Mouse (Mus musculus) heart, embryonic 15.5 days (tissue): ENCODE measurements around the gene Col18a1. TPM values are rescaled to one million over a fixed set of nuclear protein-coding genes. Genes with fewer than 3 reads are reported as not detected.

Experiments used
- ATAC-seq: fragments of 200-750 bp; cut with Nextera tagmentation; replicated peaks from 2 replicates; pipeline ENCODE4 v1.8.0; 2017; ENCODE audit warnings: low read depth, moderate TSS enrichment; ENCODE audit not compliant: insufficient number of reproducible peaks, insufficient read depth, low FRiP score
- H3K27ac ChIP-seq: fragments of 300-500 bp; sonication (generic); 2 replicates; pipeline ENCODE4 v1.5.1; 2015; ENCODE audit warnings: mild to moderate bottlenecking, inconsistent platforms
- H3K27me3 ChIP-seq: fragments of 300-500 bp; sonication (generic); 2 replicates; pipeline ENCODE4 v1.6.1; 2015; ENCODE audit warnings: inconsistent platforms
- H3K36me3 ChIP-seq: fragments of 300-500 bp; sonication (generic); 2 replicates; pipeline ENCODE4 v1.6.1; 2015; ENCODE audit warnings: mild to moderate bottlenecking, inconsistent platforms
- H3K4me1 ChIP-seq: fragments of 300-500 bp; sonication (generic); replicated peaks from 2 replicates; pipeline ENCODE4 v1.6.1; 2015; ENCODE audit warnings: inconsistent platforms
- H3K4me2 ChIP-seq: fragments of 300-500 bp; sonication (generic); 2 replicates; pipeline ENCODE4 v1.6.1; 2015; ENCODE audit warnings: inconsistent platforms, mild to moderate bottlenecking, moderate library complexity
- H3K4me3 ChIP-seq: fragments of 300-500 bp; sonication (generic); 2 replicates; pipeline ENCODE4 v1.5.1; 2015; ENCODE audit warnings: mild to moderate bottlenecking, inconsistent platforms
- H3K9ac ChIP-seq: fragments of 300-500 bp; sonication (generic); 2 replicates; pipeline ENCODE4 v1.6.1; 2015; ENCODE audit warnings: mild to moderate bottlenecking, inconsistent platforms
- H3K9me3 ChIP-seq: fragments of 300-500 bp; sonication (generic); replicated peaks from 2 replicates; pipeline ENCODE4 v1.6.1; 2016; ENCODE audit warnings: inconsistent platforms
- WGBS: fragments of 180-500 bp; shearing (Covaris S2); methylation state at CpG from one replicate; pipeline ENCODE4 v1.1.7; 2015; ENCODE audit warnings: mixed read lengths; 5-methylcytosine and 5-hydroxymethylcytosine counted together
- polyA plus RNA-seq: library from polyadenylated mRNA; unstranded; fragments of >200 nt; fragmentation: Nextera tagmentation; extraction: Ambion mirVana; gene quantifications from 2 replicates; pipeline ENCODE4 v1.2.1, GENCODE M21; 2015

The Col18a1 gene
- polyA plus RNA-seq, 1 experiment from 2014 or later = 108 TPM

DNA sequence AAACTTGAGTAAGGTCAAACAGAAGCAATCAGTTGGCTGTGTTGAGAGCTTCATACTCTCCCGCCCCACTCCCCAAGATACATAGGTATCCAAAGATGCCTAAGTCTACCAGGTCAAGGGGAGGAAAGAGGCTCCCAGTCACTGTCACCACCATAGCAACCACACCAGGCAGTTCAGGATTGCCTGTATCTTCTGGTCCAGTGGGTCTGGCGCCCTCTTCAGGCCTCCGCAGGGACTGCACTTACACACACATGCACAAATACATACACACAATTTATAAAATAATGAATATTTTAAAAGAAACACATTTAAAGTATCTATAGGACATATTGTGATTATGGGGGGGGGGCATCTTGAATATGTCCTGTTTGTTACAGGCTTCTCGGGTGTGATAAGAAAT is 45.8 kb downstream of the Col18a1 start:
- no peaks in the 10 kb centered on the region for H3K36me3 ChIP-seq
- peaks cover 33% of the 10 kb centered on the region for H3K4me1 ChIP-seq
- H3K27ac ChIP-seq = no peak overlapping the region
- H3K4me2 ChIP-seq = no peak overlapping the region
- no peak overlapping the region for H3K4me3 ChIP-seq
- no peak for ATAC-seq
- no peaks in the 10 kb centered on the region for H3K9me3 ChIP-seq
- H3K27me3 ChIP-seq = no peaks in the 10 kb centered on the region
- H3K9ac ChIP-seq = no peak overlapping the region
- WGBS = 76% methylated on average over 4 of the region's 4 CpGs

GRCm38 (mm10) chr10:77119437-77119836 is 46.9 kb downstream of the Col18a1 start:
- Histone ChIP-seq H3K4me2 (no peak overlapping the region), H3K4me3 (no peak overlapping the region), H3K27me3 (no peaks in the 10 kb centered on the region), H3K27ac (no peak overlapping the region), H3K9ac (no peak overlapping the region), H3K9me3 (no peaks in the 10 kb centered on the region), H3K36me3 (no peaks in the 10 kb centered on the region), H3K4me1 (peaks cover 32% of the 10 kb centered on the region)
- 83% methylated on average over 11 of the region's 11 CpGs for WGBS
- ATAC-seq = no peak

GRCm38 (mm10) chr10:77118361-77118760 is 48.0 kb downstream of the Col18a1 start:
- no peak overlapping the region for H3K4me3 ChIP-seq
- no peaks in the 10 kb centered on the region for H3K27me3 ChIP-seq
- no peaks in the 10 kb centered on the region for H3K9me3 ChIP-seq
- no peak overlapping the region for H3K4me2 ChIP-seq
- H3K27ac ChIP-seq = no peak overlapping the region
- H3K36me3 ChIP-seq = no peaks in the 10 kb centered on the region
- no peak overlapping the region for H3K9ac ChIP-seq
- no peak for ATAC-seq
- peaks cover 39% of the 10 kb centered on the region for H3K4me1 ChIP-seq
- 77% methylated on average over 1 of the region's 1 CpGs for WGBS

- Histone ChIP-seq H3K4me2 (no peak overlapping the region), H3K4me3 (no peak overlapping the region), H3K27ac (peak overlapping the region; percentile 28), H3K9me3 (no peaks in the 10 kb centered on the region), H3K27me3 (no peaks in the 10 kb centered on the region), H3K36me3 (no peaks in the 10 kb centered on the region), H3K9ac (no peak overlapping the region), H3K4me1 (peaks cover 51% of the 10 kb centered on the region)
- 0 out of 2 replicates have a peak, but pooled peaks have one; percentile 15 for ATAC-seq
- 42% methylated on average over 4 of the region's 4 CpGs for WGBS
These were observed 49.6 kb downstream of the Col18a1 start for GRCm38 (mm10) chr10:77116537-77117455.

- Histone ChIP-seq H3K27me3 (no peaks in the 10 kb centered on the region), H3K4me1 (peaks cover 76% of the 10 kb centered on the region), H3K36me3 (no peaks in the 10 kb centered on the region), H3K27ac (peak overlapping the region; percentile 31; the same call in 1 of the 2 replicates), H3K4me2 (peak overlapping the region; percentile 21), H3K9me3 (no peaks in the 10 kb centered on the region), H3K9ac (no peak overlapping the region), H3K4me3 (no peak overlapping the region; the same call in 1 of the 2 replicates)
- WGBS = 47% methylated on average over 19 of the region's 19 CpGs
- no peak for ATAC-seq
These were observed 52.7 kb downstream of the Col18a1 start for GRCm38 (mm10) chr10:77113489-77114240.

DNA sequence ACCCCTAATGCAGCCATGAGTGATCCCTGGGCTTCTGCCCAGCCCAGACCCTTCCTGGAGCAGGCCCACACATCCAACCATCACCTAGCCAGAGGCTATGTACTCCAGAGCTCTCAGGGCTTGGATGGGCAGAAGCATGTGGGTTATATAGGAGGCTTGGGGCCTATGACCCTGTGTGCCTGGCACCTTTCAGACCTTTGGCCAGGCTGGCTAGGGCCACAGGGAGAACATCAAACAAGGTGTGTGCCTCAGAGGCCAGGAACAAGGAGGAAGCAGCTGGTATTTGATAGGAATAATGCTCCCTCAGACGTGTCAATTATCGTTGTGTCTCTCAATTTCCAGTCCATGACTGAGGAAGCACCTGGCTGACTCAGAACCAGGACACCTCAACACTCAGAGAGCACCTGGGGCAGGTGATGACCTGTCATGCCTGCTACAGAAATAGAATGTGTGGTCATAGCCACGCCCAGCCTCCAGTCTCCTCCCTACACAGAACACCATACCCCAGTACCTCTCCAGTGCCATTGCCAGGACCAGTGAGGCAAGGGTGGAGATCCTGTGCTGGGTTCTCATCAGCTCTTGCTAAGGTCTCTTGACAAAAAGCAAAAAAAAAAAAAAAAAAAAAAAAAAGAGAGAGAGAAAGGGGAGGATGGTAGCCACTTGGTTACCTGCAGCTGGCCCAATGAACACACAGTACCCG is 54.6 kb downstream of the Col18a1 start:
- Histone ChIP-seq H3K4me3 (no peak overlapping the region), H3K4me1 (peaks cover 61% of the 10 kb centered on the region), H3K27ac (no peak overlapping the region), H3K9me3 (no peaks in the 10 kb centered on the region), H3K9ac (no peak overlapping the region), H3K27me3 (no peaks in the 10 kb centered on the region), H3K36me3 (no peaks in the 10 kb centered on the region), H3K4me2 (no peak overlapping the region)
- no peak for ATAC-seq
- 87% methylated on average over 4 of the region's 4 CpGs for WGBS

DNA sequence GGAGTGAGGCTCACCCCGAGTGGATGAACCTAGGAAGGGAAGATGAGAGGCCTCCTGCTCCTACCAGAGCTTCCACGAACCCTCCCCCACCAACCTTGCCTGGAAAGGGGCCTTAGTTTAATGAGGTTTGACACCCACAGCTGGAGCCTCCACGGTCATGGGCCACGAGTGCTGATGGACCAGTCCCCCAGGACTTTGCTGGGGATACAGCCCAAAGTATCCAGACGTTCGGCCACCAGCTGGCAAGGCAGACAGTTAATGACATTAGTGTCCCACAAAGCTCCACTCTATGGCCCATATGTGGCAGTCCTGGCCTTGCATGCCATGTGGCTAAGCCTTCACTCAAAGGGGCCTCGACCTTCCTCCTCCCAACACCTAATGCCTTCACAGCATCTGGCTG is 55.5 kb downstream of the Col18a1 start:
- Histone ChIP-seq H3K4me1 (peaks cover 54% of the 10 kb centered on the region), H3K27me3 (no peaks in the 10 kb centered on the region), H3K27ac (no peak overlapping the region), H3K4me2 (no peak overlapping the region), H3K9ac (no peak overlapping the region), H3K4me3 (no peak overlapping the region), H3K9me3 (no peaks in the 10 kb centered on the region), H3K36me3 (no peaks in the 10 kb centered on the region)
- 68% methylated on average over 7 of the region's 7 CpGs for WGBS
- no peak for ATAC-seq

GRCm38 (mm10) chr10:77110010-77110409 is 56.3 kb downstream of the Col18a1 start:
- Histone ChIP-seq H3K4me1 (peaks cover 54% of the 10 kb centered on the region), H3K27ac (no peak overlapping the region), H3K36me3 (no peaks in the 10 kb centered on the region), H3K4me3 (no peak overlapping the region), H3K4me2 (no peak overlapping the region), H3K9ac (no peak overlapping the region), H3K9me3 (no peaks in the 10 kb centered on the region), H3K27me3 (no peaks in the 10 kb centered on the region)
- 56% methylated on average over 9 of the region's 9 CpGs for WGBS
- ATAC-seq = no peak; the same call in 1 of the 2 replicates

DNA sequence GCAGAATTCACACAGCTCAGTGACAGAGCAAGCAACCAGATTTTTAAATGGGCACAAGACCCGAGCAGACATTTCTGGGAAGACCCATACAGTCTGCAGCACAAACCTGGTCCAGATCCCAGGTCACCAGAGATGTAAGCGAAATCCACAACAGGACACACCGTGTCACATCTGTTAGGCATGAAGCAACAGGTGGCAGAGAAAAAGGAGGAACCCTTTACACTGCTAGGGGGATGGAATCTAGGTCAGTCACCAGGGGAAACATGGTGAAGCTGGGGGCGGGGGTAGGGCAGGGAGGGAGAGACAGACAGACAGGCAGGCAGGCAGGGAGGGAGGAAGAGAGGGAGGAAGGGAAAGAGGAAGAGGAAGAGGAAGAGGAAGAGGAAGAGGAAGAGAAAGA is 58.2 kb downstream of the Col18a1 start:
- Histone ChIP-seq H3K27me3 (no peaks in the 10 kb centered on the region), H3K36me3 (no peaks in the 10 kb centered on the region), H3K27ac (no peak overlapping the region), H3K9me3 (no peaks in the 10 kb centered on the region), H3K9ac (no peak overlapping the region), H3K4me2 (no peak overlapping the region), H3K4me1 (peaks cover 41% of the 10 kb centered on the region), H3K4me3 (no peak overlapping the region)
- 75% methylated on average over 4 of the region's 4 CpGs for WGBS
- ATAC-seq = no peak

DNA sequence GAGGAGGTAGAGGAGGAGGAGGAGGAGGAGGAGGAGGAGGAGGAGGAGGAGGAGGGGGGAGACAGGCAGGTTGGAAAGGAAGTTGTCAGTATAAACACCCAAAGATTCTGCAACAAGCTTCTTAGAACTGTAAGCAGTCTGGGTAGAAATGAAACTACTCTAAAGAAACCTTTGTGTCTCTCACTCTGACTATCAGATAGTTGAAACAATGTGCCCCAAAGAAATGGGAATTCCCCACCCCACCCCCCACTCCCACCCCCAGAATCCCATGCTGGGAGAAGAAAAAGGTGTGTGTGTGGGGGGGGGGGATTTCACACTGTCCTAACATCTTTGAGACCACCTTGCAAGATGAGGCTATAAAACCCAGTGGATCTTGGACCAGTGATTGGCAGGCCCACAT is 62.0 kb downstream of the Col18a1 start:
- no peak overlapping the region for H3K4me3 ChIP-seq
- no peak overlapping the region for H3K9ac ChIP-seq
- H3K27me3 ChIP-seq = no peaks in the 10 kb centered on the region
- no peak for ATAC-seq
- no peaks in the 10 kb centered on the region for H3K9me3 ChIP-seq
- H3K36me3 ChIP-seq = no peaks in the 10 kb centered on the region
- H3K4me1 ChIP-seq = peaks cover 7% of the 10 kb centered on the region
- no peak overlapping the region for H3K27ac ChIP-seq
- no peak overlapping the region for H3K4me2 ChIP-seq

- peaks cover 5% of the 10 kb centered on the region for H3K4me1 ChIP-seq
- no peaks in the 10 kb centered on the region for H3K27me3 ChIP-seq
- no peaks in the 10 kb centered on the region for H3K9me3 ChIP-seq
- no peak overlapping the region for H3K4me2 ChIP-seq
- no peak for ATAC-seq
- no peak overlapping the region for H3K9ac ChIP-seq
- WGBS = 62% methylated on average over 8 of the region's 8 CpGs
- H3K4me3 ChIP-seq = no peak overlapping the region
- H3K36me3 ChIP-seq = no peaks in the 10 kb centered on the region
- no peak overlapping the region for H3K27ac ChIP-seq
These were observed 62.7 kb downstream of the Col18a1 start for GRCm38 (mm10) chr10:77103689-77104088.
